Mouse (Mus musculus): ENCODE measurements around the gene Zfp335.

Gene Zfp335

DNA sequence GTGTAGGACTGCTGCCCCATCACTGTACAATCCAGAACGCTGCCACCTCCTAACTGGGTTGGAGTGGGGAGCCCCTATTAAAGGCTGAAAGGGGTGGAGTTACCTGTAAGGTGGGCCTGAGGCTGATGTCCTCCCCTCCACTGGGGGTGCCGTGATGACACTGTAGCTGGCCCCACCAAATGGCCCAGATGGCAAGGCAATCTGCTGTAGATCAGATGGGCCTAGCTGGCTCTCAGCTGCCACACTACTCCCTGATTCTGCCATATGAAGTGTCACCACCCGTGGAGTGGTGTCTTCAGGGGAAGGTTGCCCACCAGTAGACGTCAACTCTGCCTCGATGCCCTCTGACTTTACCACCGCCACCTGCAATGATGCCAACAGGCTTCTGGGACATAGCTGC is 15.7 kb downstream of the Zfp335 start:
- in situ Hi-C loops (cut with MboI, MseI): loop anchor here (25.0 kb wide), 1 partner anchor 1834 kb away; the partner anchor contains the start of gene Mybl2

DNA sequence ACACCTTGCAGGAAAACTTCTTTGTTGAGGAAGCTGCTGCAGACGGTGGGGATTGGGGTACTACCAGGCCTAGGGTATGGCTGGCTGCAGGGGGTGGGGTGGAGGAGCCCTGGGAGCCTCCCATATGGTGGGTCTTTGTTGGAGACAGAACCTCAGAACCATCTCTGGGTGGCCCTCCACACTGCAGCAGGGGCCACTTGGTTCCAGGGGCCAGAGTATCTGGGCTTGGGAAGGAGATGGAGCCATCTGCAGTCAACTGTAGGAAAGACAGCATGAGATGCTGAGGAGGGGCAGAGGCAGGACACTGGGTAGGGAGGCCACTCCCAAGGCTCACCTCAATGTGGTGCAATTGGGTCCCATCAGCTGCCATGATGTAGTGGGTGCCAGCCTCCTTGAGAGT is 16.9 kb downstream of the Zfp335 start:
- in situ Hi-C loops (cut with MboI, MseI): loop anchor here (25.0 kb wide), 1 partner anchor 1832 kb away; the partner anchor contains the start of gene Mybl2

- in situ Hi-C loops (cut with MboI, MseI): loop anchor here (25.0 kb wide), 1 partner anchor 1832 kb away; the partner anchor contains the start of gene Mybl2
Measured at GRCm38 (mm10) chr2:164894048-164894447, 17.5 kb downstream of the Zfp335 start.

DNA sequence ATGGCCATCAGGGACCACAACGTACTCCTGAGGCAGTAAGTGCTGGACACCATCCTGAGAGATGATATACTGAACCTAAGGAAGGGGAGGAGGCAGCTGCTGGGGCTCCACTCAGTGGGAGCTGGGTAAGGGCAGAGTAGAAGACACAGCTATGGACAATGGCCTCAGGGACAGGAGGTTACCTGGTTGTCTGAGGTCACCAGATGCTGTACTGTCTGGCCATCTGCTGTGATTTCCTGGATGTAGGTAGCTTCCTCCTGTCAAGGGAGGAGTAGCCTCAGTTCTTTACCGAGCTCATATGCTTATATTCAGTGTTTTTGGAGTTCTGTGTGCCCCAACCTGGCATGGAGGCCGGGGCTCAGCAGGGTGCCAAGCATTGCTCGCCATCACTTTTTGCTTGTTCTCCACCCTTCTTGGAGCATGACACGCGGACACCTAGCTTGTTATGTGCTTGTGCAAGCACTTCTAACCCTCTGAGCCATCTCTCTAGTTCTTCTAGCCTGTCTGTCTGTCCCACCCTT is 18.8 kb downstream of the Zfp335 start:
- in situ Hi-C loops (cut with MboI, MseI): loop anchor here (25.0 kb wide), 1 partner anchor 1830 kb away; the partner anchor contains the start of gene Mybl2

- in situ Hi-C loops (cut with MboI, MseI): loop anchor here (25.0 kb wide), 1 partner anchor 1830 kb away; the partner anchor contains the start of gene Mybl2
Measured at GRCm38 (mm10) chr2:164891908-164892695, 19.5 kb downstream of the Zfp335 start.

DNA sequence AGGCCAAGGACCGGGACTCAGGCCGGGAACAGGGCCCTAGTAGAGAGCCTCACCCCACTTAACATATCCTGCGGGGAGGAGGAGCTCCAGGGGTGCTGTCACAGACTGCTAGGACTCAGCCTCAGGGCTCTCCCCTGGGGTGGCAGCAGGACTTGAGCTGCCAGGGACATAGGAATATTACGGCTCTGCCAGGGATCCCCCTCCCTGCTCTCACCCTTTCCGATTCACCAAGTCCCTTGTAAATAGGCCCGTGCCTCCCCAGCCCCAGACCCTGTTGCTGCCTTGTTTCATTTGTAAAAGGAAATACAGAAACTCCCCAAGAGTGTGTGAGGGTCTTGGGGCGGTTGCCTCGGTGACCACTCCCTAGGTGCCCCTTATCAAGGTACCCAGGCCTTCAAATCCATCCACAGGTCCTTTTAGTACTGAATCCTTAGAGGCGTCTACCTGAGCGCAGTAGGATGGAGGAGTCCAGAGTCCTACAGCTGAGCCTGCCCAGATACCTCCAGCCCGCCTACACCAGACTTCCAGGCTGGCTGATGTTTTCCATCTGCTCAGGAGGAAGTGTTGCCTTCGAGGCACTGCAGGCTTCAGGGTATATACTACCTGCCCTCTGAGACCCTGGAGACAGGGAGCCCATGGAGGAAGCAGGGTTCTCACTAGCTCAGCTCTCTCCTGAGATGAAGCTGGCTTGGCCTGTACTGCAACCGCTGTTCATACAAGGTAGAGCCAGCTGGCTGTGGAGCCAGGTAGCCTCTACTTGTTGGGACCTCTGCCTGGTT is 20.3 kb downstream of the Zfp335 start:
- in situ Hi-C loops (cut with MboI, MseI): loop anchor here (25.0 kb wide), 1 partner anchor 1829 kb away; the partner anchor contains the start of gene Mybl2

DNA sequence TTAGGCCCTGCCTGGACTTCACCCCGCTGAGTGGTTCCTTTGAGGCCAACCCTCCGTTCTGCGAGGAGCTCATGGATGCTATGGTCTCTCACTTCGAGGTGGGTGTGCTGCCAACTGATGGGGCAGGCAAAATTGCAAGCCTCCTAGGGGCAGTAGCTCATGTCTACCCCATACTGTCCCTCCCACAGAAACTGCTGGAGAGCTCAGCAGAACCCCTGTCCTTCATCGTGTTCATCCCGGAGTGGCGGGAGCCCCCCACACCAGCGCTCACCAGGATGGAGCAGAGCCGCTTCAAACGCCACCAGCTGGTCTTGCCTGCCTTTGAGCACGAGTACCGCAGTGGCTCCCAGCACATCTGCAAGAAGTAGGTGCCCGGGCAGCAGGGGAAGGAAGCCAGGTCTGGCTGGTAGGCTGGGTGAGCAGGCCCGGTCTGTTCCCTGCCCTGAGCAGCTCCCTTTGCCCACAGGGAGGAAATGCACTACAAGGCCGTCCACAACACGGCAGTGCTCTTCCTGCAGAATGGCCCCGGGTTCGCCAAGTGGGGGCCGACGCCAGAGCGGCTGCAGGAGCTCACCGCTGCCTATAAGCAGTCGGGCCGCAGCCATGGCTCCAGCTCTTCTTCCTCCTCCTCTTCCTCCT is 21.0 kb downstream of the Zfp335 start:
- in situ Hi-C loops (cut with MboI, MseI): loop anchor here (25.0 kb wide), 1 partner anchor 1828 kb away; the partner anchor contains the start of gene Mybl2

DNA sequence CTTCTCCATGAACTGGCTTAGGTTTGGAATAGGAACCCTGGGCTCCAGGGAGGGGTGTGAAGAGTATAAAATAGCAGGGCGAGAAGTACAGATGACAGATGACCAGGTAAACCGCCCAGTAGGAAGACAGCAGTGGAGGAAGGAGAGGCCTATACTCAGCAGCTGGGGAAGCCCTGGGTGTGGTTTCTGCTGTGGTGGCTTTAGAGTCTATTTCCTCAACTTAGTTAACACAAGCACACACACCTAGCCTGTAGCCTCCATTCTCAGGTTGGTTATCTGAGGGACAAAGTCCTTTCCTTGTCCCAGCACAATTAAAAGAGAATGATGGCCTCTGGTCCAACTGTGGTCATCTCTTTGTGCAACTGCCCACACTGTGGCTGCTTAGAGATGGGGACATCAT is 21.6 kb downstream of the Zfp335 start:
- in situ Hi-C loops (cut with MboI, MseI): loop anchor here (25.0 kb wide), 1 partner anchor 1828 kb away; the partner anchor contains the start of gene Mybl2

GRCm38 (mm10) chr2:164888996-164889395 is 22.6 kb downstream of the Zfp335 start:
- in situ Hi-C loops (cut with MboI, MseI): loop anchor here (25.0 kb wide), 1 partner anchor 1827 kb away; the partner anchor contains the start of gene Mybl2

GRCm38 (mm10) chr2:164886617-164887016 is 24.9 kb downstream of the Zfp335 start:
- in situ Hi-C loops (cut with MboI, MseI): loop anchor here (25.0 kb wide), 1 partner anchor 1824 kb away; the partner anchor contains the start of gene Mybl2

DNA sequence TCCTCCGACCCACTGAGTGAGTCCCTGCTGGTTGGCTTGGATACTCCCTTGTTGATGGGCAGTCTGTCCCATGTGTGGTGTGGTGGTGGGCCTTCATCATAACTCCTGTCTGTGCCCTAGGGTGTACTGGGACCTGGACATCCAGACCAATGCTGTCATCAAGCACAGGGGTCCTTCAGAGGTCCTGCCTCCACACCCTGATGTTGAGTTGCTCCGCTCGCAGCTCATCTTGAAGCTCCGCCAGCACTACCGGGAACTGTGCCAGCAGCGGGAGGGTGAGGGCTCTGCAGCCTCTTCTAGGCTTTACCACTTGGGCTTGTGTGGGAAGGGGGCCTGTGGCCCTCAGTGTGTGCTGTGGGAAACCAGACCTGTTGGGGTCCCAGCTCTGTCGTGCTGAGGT is 25.8 kb downstream of the Zfp335 start:
- in situ Hi-C loops (cut with MboI, MseI): loop anchor here (25.0 kb wide), 1 partner anchor 1823 kb away; the partner anchor contains the start of gene Mybl2

DNA sequence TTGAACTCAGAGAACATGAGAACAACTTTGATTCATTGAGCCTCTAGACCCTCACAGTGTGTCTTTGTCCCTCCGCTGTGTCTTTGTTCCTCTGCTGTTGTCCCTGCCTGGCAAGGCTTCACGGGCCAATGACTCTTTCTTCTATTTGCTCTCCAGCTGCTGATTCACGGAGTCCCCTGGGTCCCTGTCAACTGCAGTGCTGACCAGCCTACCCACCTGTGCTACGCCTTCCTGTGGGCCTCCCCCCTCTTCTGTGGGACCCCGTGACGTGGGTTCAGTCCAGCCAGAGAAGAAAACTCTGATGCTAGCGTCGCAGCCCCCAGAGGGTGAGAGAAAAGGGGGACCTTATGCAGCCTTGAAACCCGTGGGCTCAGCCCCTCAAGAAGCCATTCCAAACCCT is 28.9 kb downstream of the Zfp335 start:
- in situ Hi-C loops (cut with MboI, MseI): loop anchor here (25.0 kb wide), 1 partner anchor 1820 kb away; the partner anchor contains the start of gene Mybl2

DNA sequence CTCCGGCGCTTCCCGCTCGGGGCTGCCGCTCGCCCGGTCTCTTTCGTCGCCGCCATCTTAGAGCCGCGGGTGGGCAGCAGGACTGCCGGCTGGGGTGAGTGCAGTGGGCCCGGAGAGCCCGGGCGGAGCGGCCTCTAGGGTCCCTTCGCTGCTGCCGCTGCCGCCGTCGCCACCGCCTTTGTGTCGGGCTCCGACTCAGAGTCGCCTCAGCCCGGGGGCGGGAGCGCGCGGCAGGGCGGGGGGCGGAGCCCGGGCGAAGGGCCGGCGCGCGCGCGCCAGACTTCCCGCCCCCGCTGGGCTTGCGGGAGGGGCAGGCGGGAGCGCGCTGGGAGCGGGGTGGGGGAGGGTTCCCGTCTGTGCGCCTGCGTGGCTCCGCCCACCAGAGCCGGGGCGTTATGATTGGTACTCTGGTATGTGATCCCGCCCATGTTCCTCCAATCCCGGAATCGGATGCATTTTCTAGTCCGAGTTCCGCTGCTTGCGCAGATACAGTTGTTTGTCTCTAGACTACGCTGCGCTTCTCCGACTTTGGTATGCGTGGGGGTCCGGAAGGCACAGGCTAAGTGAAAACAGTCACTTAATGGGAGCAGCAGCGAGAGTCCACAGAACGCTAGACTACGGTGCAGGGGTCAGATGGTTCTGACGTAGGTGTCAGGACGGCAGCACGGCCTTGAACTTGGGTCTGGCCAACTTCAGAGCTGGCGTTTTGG is 31.8 kb downstream of the Zfp335 start:
- in situ Hi-C loops (cut with MboI, MseI): loop anchor here (25.0 kb wide), 1 partner anchor 1817 kb away; the partner anchor contains the start of gene Mybl2

GRCm38 (mm10) chr2:164879228-164879567 is 32.4 kb downstream of the Zfp335 start, which contains the start of gene Pcif1:
Pcif1 (plus strand) TSS chr2:164879304.
- in situ Hi-C loops (cut with MboI, MseI): loop anchor here (25.0 kb wide), 1 partner anchor 1817 kb away; the partner anchor contains the start of gene Mybl2

GRCm38 (mm10) chr2:164878509-164879227 is 32.9 kb downstream of the Zfp335 start:
- in situ Hi-C loops (cut with MboI, MseI): loop anchor here (25.0 kb wide), 1 partner anchor 1816 kb away; the partner anchor contains the start of gene Mybl2

DNA sequence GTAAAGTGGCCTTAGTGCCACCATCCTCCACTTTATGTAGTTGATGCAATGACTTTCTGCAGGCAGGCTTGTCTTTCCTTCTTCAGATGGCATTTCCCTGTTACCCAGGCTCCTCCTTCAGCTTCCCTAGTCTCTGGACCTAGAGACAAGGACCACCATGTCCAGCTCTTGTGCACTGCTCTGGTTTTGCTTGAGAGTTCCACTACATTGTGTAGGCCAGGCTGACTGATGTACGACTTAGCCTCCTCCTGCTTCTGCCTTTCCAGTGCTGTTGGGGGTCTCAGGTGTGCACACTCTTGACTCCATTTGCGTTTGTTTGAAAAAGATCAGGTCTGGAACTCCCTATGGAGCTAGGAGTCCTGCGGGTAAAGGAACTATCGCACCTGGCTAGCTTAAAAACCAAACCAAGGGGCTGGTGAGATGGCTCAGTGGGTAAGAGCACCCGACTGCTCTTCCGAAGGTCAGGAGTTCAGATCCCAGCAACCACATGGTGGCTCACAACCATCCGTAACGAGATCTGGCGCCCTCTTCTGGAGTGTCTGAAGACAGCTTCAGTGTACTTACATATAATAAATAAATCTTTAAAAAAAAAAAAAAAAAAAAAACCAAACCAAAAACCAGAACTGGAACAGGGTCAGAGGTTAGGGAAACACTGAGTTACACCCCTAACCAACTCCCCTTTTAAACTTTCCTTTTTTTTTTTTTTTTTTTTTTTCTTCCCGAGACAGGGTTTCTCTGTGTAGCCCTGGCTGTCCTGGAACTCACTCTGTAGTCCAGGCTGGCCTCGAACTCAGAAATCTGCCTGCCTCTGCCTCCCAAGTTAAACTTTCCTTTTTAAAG is 34.0 kb downstream of the Zfp335 start:
- in situ Hi-C loops (cut with MboI, MseI): loop anchor here (25.0 kb wide), 1 partner anchor 1815 kb away; the partner anchor contains the start of gene Mybl2

DNA sequence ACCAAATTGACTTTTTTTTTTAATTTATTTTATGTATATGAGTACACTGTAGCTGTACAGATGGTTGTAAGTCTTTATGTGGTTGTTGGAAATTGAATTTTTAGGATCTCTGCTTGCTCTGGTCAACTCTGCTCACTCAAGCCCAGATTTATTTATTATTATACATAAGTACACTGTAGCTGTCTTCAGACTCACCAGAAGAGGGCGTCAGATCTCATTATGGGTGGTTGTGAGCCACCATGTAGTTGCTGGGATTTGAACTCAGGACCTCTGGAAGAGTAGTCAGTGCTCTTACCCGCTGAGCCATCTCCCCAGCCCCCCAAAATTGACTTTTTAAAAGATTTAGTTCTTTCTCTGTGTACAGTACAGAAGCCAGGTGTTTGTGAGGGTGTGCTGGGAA is 35.9 kb downstream of the Zfp335 start:
- in situ Hi-C loops (cut with MboI, MseI): loop anchor here (25.0 kb wide), 1 partner anchor 1813 kb away; the partner anchor contains the start of gene Mybl2

DNA sequence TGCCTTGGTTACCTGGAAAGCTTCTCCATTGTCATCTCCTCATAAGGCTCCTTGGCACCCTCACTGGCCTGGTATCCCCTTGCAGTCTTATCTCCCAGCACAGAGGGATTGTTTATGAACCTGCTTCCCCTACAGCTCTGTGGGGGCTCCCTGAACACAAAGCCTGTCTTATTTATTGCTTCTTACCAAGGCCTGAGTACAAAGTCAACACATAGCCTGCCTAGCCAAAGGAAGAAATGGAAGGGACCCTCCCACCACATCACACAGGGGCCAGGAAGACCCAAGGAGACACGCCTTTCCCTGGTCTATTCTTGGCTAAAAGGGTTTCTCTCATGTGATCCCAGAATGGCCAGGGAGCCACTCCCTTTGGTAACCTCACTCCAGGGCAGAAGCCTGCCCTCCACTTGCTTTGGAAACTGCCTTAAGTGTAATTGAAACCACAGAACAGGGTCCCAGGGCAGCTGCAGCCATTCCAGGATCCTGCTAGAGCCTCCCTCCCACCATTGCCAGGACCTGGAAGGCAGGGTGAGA is 37.3 kb downstream of the Zfp335 start:
- in situ Hi-C loops (cut with MboI, MseI): no loop called here
